Mouse (Mus musculus) hindlimb bud, embryonic 11.5 days (tissue): ENCODE results near the gene Tspan7.

Experiments
- DNase-seq: peaks from one replicate; pipeline ENCODE4 v3.0.0-alpha.2; 2012; ENCODE audit warnings: low read depth, low spot score; ENCODE audit errors: extremely low spot score

The Tspan7 gene

GRCm38 (mm10) chrX:10484872-10485569, at the start of gene Tspan7:
Gene Tspan7, plus strand, starts transcription at chrX:10485158.
- DNase-seq = no peak

GRCm38 (mm10) chrX:10449323-10449980, 35.5 kb upstream of the Tspan7 start:
- no peak for DNase-seq

- no peak for DNase-seq
Measured at GRCm38 (mm10) chrX:10450143-10451060, 34.6 kb upstream of the Tspan7 start.

GRCm38 (mm10) chrX:10453798-10454197, 31.2 kb upstream of the Tspan7 start:
- DNase-seq = no peak

GRCm38 (mm10) chrX:10457256-10457655, 27.7 kb upstream of the Tspan7 start:
- DNase-seq = no peak

- no peak for DNase-seq
Measured at GRCm38 (mm10) chrX:10477088-10477487, 7.9 kb upstream of the Tspan7 start.

- no peak for DNase-seq
Measured at GRCm38 (mm10) chrX:10479031-10479886, 5.7 kb upstream of the Tspan7 start.

- DNase-seq = no peak
Measured at GRCm38 (mm10) chrX:10479943-10480342, 5.0 kb upstream of the Tspan7 start.

GRCm38 (mm10) chrX:10485664-10486211, 780 bp downstream of the Tspan7 start:
- DNase-seq = no peak

- no peak for DNase-seq
Measured at GRCm38 (mm10) chrX:10498580-10498979, 13.6 kb downstream of the Tspan7 start.

- no peak for DNase-seq
Measured at GRCm38 (mm10) chrX:10502616-10503015, 17.7 kb downstream of the Tspan7 start.

- DNase-seq = no peak
Measured at GRCm38 (mm10) chrX:10514417-10514816, 29.5 kb downstream of the Tspan7 start.

- DNase-seq = no peak
Measured at GRCm38 (mm10) chrX:10514971-10515370, 30.0 kb downstream of the Tspan7 start.

- no peak for DNase-seq
Measured at GRCm38 (mm10) chrX:10516448-10516847, 31.5 kb downstream of the Tspan7 start.

GRCm38 (mm10) chrX:10516925-10517324, 32.0 kb downstream of the Tspan7 start:
- no peak for DNase-seq

- DNase-seq = no peak
Measured at GRCm38 (mm10) chrX:10517756-10518155, 32.8 kb downstream of the Tspan7 start.

- no peak for DNase-seq
Measured at GRCm38 (mm10) chrX:10518510-10518909, 33.6 kb downstream of the Tspan7 start.

- DNase-seq = no peak
Measured at GRCm38 (mm10) chrX:10535450-10535849, 50.5 kb downstream of the Tspan7 start.

- DNase-seq = no peak
Measured at GRCm38 (mm10) chrX:10539009-10539408, 54.1 kb downstream of the Tspan7 start.

- DNase-seq = no peak
Measured at GRCm38 (mm10) chrX:10539482-10540166, 54.7 kb downstream of the Tspan7 start.
